Mouse (Mus musculus): ENCODE measurements around the gene Nkx2-5. TPM values are rescaled to one million over a fixed set of nuclear protein-coding genes. Genes with fewer than 3 reads are reported as not detected.

Gene Nkx2-5
- not detected in 2 replicates for polyA plus RNA-seq (2012; rRNA removed; ENCODE audit: low replicate concordance)

GRCm38 (mm10) chr17:26844909-26845148 is at the start of gene Nkx2-5:
TSS of gene Nkx2-5 (minus strand) at chr17:26845009.

Other genes starting within 250 kb of the Nkx2-5 start
- 299 and 435 TPM in 2 replicates for gene Atp6v0e, start 181.8 kb downstream of the Nkx2-5 start, polyA plus RNA-seq (2012; rRNA removed; ENCODE audit: low replicate concordance)
- 6.0 and 10.3 TPM in 2 replicates for gene Crebrf, start 129.4 kb downstream of the Nkx2-5 start, polyA plus RNA-seq (2012; rRNA removed; ENCODE audit: low replicate concordance)
- gene Bnip1, start 63.9 kb downstream of the Nkx2-5 start, polyA plus RNA-seq (2012; rRNA removed; ENCODE audit: low replicate concordance) = 26.2 and 30.5 TPM in 2 replicates
- gene Kifc5b, start 72.1 kb upstream of the Nkx2-5 start, polyA plus RNA-seq (2012; rRNA removed; ENCODE audit: low replicate concordance) = 1.3 and 4.2 TPM in 2 replicates
- gene Phf1, start 88.0 kb upstream of the Nkx2-5 start, polyA plus RNA-seq (2012; rRNA removed; ENCODE audit: low replicate concordance) = 42.4 and 52.3 TPM in 2 replicates
- gene Cuta, start 94.6 kb upstream of the Nkx2-5 start, polyA plus RNA-seq (2012; rRNA removed; ENCODE audit: low replicate concordance) = 151 and 158 TPM in 2 replicates
- gene Syngap1, start 96.2 kb upstream of the Nkx2-5 start, polyA plus RNA-seq (2012; rRNA removed; ENCODE audit: low replicate concordance) = 14.9 and 87.0 TPM in 2 replicates
- gene Zbtb9, start 128.2 kb upstream of the Nkx2-5 start, polyA plus RNA-seq (2012; rRNA removed; ENCODE audit: low replicate concordance) = 7.9 and 18.0 TPM in 2 replicates
- gene Bak1, start 184.0 kb upstream of the Nkx2-5 start, polyA plus RNA-seq (2012; rRNA removed; ENCODE audit: low replicate concordance) = 67.5 and 94.3 TPM in 2 replicates
- 6.0 and 9.9 TPM in 2 replicates for gene Itpr3, start 212.3 kb upstream of the Nkx2-5 start, polyA plus RNA-seq (2012; rRNA removed; ENCODE audit: low replicate concordance)